Mouse (Mus musculus): ENCODE results near the gene Prm3. TPM values are rescaled to one million over a fixed set of nuclear protein-coding genes. Genes with fewer than 3 reads are reported as not detected.
"Not testable (repeated sequence)": the region's sequence is repeated elsewhere in the genome, so short reads cannot be mapped to it uniquely, and the experiment has no call there.

Gene Prm3
- polyA plus RNA-seq, 1 experiment = not detected

- TF ChIP-seq CTCF (IDR thresholded peaks at IDR 0.05; ENCODE audit: extremely low read depth, insufficient read length, insufficient replicate concordance, low read depth, low read length) (no peak), POLR2A (IDR thresholded peaks at IDR 0.05; ENCODE audit: low read depth, low read length) (no peak)
- 87% methylated on average over 3 of the region's 3 CpGs for WGBS
- no peak overlapping the region for H3K27ac ChIP-seq (ENCODE audit: insufficient read depth, low read depth, low read length)
These were observed 29.3 kb upstream of the Prm3 start for GRCm38 (mm10) chr16:10819966-10820365.

GRCm38 (mm10) chr16:10818579-10819135 lies 27.9 kb upstream of the Prm3 start:
- no peak for TF ChIP-seq CTCF (IDR thresholded peaks at IDR 0.05; ENCODE audit: extremely low read depth, insufficient read length, insufficient replicate concordance, low read depth, low read length)
- no peak for TF ChIP-seq POLR2A (IDR thresholded peaks at IDR 0.05; ENCODE audit: low read depth, low read length)
- Histone ChIP-seq H3K27ac (ENCODE audit: insufficient read depth, low read depth, low read length) (no peak overlapping the region), H3K4me3 (ENCODE audit: low read depth, low read length) (no peak overlapping the region), H3K27me3 (ENCODE audit: control insufficient read depth, insufficient read depth, low read length) (no peaks in the 10 kb centered on the region), H3K4me1 (ENCODE audit: control insufficient read depth, insufficient read depth, insufficient read length, low read length) (peaks cover 22% of the 10 kb centered on the region), H3K36me3 (ENCODE audit: control insufficient read depth, insufficient read depth, low read length) (no peaks in the 10 kb centered on the region)
- WGBS = 75% methylated on average over 4 of the region's 4 CpGs

More at GRCm38 (mm10) chr16:10819966-10820365, 29.3 kb upstream of the Prm3 start:
- peaks cover 15% of the 10 kb centered on the region for H3K4me1 ChIP-seq (ENCODE audit: control insufficient read depth, insufficient read depth, insufficient read length, low read length)
- H3K36me3 ChIP-seq (ENCODE audit: control insufficient read depth, insufficient read depth, low read length) = no peaks in the 10 kb centered on the region
- H3K27me3 ChIP-seq (ENCODE audit: control insufficient read depth, insufficient read depth, low read length) = no peaks in the 10 kb centered on the region
- H3K4me3 ChIP-seq (ENCODE audit: low read depth, low read length) = no peak overlapping the region

GRCm38 (mm10) chr16:10814864-10815263 lies 24.1 kb upstream of the Prm3 start:
- H3K27me3 ChIP-seq (ENCODE audit: control insufficient read depth, insufficient read depth, low read length) = no peaks in the 10 kb centered on the region
- H3K36me3 ChIP-seq (ENCODE audit: control insufficient read depth, insufficient read depth, low read length) = no peaks in the 10 kb centered on the region
- WGBS = 26% methylated on average over 4 of the region's 4 CpGs
- TF ChIP-seq POLR2A (IDR thresholded peaks at IDR 0.05; ENCODE audit: low read depth, low read length) = no peak
- TF ChIP-seq CTCF (IDR thresholded peaks at IDR 0.05; ENCODE audit: extremely low read depth, insufficient read length, insufficient replicate concordance, low read depth, low read length) = no peak
- no peak overlapping the region for H3K27ac ChIP-seq (ENCODE audit: insufficient read depth, low read depth, low read length)
- peaks cover 23% of the 10 kb centered on the region for H3K4me1 ChIP-seq (ENCODE audit: control insufficient read depth, insufficient read depth, insufficient read length, low read length)
- H3K4me3 ChIP-seq (ENCODE audit: low read depth, low read length) = no peak overlapping the region

GRCm38 (mm10) chr16:10813726-10814125 lies 23.0 kb upstream of the Prm3 start:
- Histone ChIP-seq H3K4me3 (ENCODE audit: low read depth, low read length) (no peak overlapping the region), H3K4me1 (ENCODE audit: control insufficient read depth, insufficient read depth, insufficient read length, low read length) (peaks cover 23% of the 10 kb centered on the region), H3K27me3 (ENCODE audit: control insufficient read depth, insufficient read depth, low read length) (no peaks in the 10 kb centered on the region), H3K36me3 (ENCODE audit: control insufficient read depth, insufficient read depth, low read length) (no peaks in the 10 kb centered on the region), H3K27ac (ENCODE audit: insufficient read depth, low read depth, low read length) (no peak overlapping the region)
- TF ChIP-seq POLR2A (IDR thresholded peaks at IDR 0.05; ENCODE audit: low read depth, low read length) = no peak
- no peak for TF ChIP-seq CTCF (IDR thresholded peaks at IDR 0.05; ENCODE audit: extremely low read depth, insufficient read length, insufficient replicate concordance, low read depth, low read length)
- 75% methylated on average over 4 of the region's 4 CpGs for WGBS

GRCm38 (mm10) chr16:10812865-10813371 lies 22.2 kb upstream of the Prm3 start, which contains the start of gene Gm11172:
Gene Gm11172, plus strand, starts transcription at chr16:10812915.
- TF ChIP-seq CTCF (IDR thresholded peaks at IDR 0.05; ENCODE audit: extremely low read depth, insufficient read length, insufficient replicate concordance, low read depth, low read length) (no peak), POLR2A (IDR thresholded peaks at IDR 0.05; ENCODE audit: low read depth, low read length) (no peak)
- Histone ChIP-seq H3K4me3 (ENCODE audit: low read depth, low read length) (no peak within 1 kb of the TSS), H3K4me1 (ENCODE audit: control insufficient read depth, insufficient read depth, insufficient read length, low read length) (peaks cover 23% of the 10 kb centered on the region), H3K27me3 (ENCODE audit: control insufficient read depth, insufficient read depth, low read length) (no peaks in the 10 kb centered on the region), H3K27ac (ENCODE audit: insufficient read depth, low read depth, low read length) (no peak within 1 kb of the TSS), H3K36me3 (ENCODE audit: control insufficient read depth, insufficient read depth, low read length) (no peaks in the 10 kb centered on the region)
- 85% methylated on average over 2 of the region's 2 CpGs for WGBS

GRCm38 (mm10) chr16:10810376-10810775 lies 19.7 kb upstream of the Prm3 start:
- H3K4me1 ChIP-seq (ENCODE audit: control insufficient read depth, insufficient read depth, insufficient read length, low read length) = peaks cover 23% of the 10 kb centered on the region
- no peaks in the 10 kb centered on the region for H3K27me3 ChIP-seq (ENCODE audit: control insufficient read depth, insufficient read depth, low read length)
- no peaks in the 10 kb centered on the region for H3K36me3 ChIP-seq (ENCODE audit: control insufficient read depth, insufficient read depth, low read length)
- H3K27ac ChIP-seq (ENCODE audit: insufficient read depth, low read depth, low read length) = no peak overlapping the region
- no peak for TF ChIP-seq CTCF (IDR thresholded peaks at IDR 0.05; ENCODE audit: extremely low read depth, insufficient read length, insufficient replicate concordance, low read depth, low read length)
- no peak for TF ChIP-seq POLR2A (IDR thresholded peaks at IDR 0.05; ENCODE audit: low read depth, low read length)
- no peak overlapping the region for H3K4me3 ChIP-seq (ENCODE audit: low read depth, low read length)
- WGBS = 94% methylated on average over 1 of the region's 1 CpGs

GRCm38 (mm10) chr16:10805789-10806527 lies 15.2 kb upstream of the Prm3 start, which contains the start of gene Prm1:
Gene Prm1, minus strand, starts transcription at chr16:10805839.
- TF ChIP-seq POLR2A (IDR thresholded peaks at IDR 0.05; ENCODE audit: low read depth, low read length) (no peak), CTCF (IDR thresholded peaks at IDR 0.05; ENCODE audit: extremely low read depth, insufficient read length, insufficient replicate concordance, low read depth, low read length) (no peak)
- Histone ChIP-seq H3K4me1 (ENCODE audit: control insufficient read depth, insufficient read depth, insufficient read length, low read length) (peaks cover 2% of the 10 kb centered on the region; the same call in 1 of the 2 replicates), H3K4me3 (ENCODE audit: low read depth, low read length) (no peak within 1 kb of the TSS), H3K36me3 (ENCODE audit: control insufficient read depth, insufficient read depth, low read length) (no peaks in the 10 kb centered on the region), H3K27ac (ENCODE audit: insufficient read depth, low read depth, low read length) (no peak within 1 kb of the TSS), H3K27me3 (ENCODE audit: control insufficient read depth, insufficient read depth, low read length) (no peaks in the 10 kb centered on the region)
- WGBS = 81% methylated on average over 10 of the region's 10 CpGs

- not testable (repeated sequence) for H3K27me3 ChIP-seq (ENCODE audit: control insufficient read depth, insufficient read depth, low read length); H3K36me3 ChIP-seq (ENCODE audit: control insufficient read depth, insufficient read depth, low read length); H3K27ac ChIP-seq (ENCODE audit: insufficient read depth, low read depth, low read length); H3K4me3 ChIP-seq (ENCODE audit: low read depth, low read length); H3K4me1 ChIP-seq (ENCODE audit: control insufficient read depth, insufficient read depth, insufficient read length, low read length)
- WGBS = 28% methylated on average over 3 of the region's 3 CpGs
These were observed 11.7 kb upstream of the Prm3 start for GRCm38 (mm10) chr16:10802420-10802819.

All from small intestine, adult 2 months (tissue).